Mouse (Mus musculus) brain, embryonic 14.5 days (tissue): ENCODE data around the gene Ptgs2.

Source experiments
- CTCF ChIP-seq: fragments of 200-500 bp; IDR thresholded peaks from 2 replicates; pipeline ENCODE4 v1.5.1; 2012; ENCODE audit warnings: inconsistent platforms, mild to moderate bottlenecking, moderate library complexity, borderline replicate concordance; ENCODE audit not compliant: insufficient read depth, insufficient read length; ENCODE audit errors: extremely low read depth
- POLR2A ChIP-seq: fragments of 200-500 bp; IDR thresholded peaks from 2 replicates; pipeline ENCODE4 v1.6.1; 2012; ENCODE audit warnings: mild to moderate bottlenecking, inconsistent platforms, borderline replicate concordance; ENCODE audit not compliant: poor library complexity, insufficient read depth, insufficient read length, severe bottlenecking; ENCODE audit errors: extremely low read depth

- TF ChIP-seq POLR2A: no peak
- TF ChIP-seq CTCF: no peak
Measured at GRCm38 (mm10) chr1:150050256-150050655, 49.6 kb upstream of the Ptgs2 start.
